Mouse (Mus musculus) heart, postnatal 14 days (tissue): ENCODE measurements around the gene Scgb1b7. TPM values are rescaled to one million over a fixed set of nuclear protein-coding genes. Genes with fewer than 3 reads are reported as not detected.
"Not testable (repeated sequence)": the region's sequence is repeated elsewhere in the genome, so short reads cannot be mapped to it uniquely, and the experiment has no call there.

Experiments
- DNase-seq, 2 experiments: peaks; one replicate each; pipeline ENCODE4 v3.0.0; 2021 to 2022
- intact Hi-C: fragments of 180-260 bp; cut with DNase I; formaldehyde crosslinking; loops from one replicate; pipeline ENCODE4 v1.15.1; 2025
- long read RNA-seq, 2 experiments: library from polyadenylated mRNA; stranded (forward); transcript quantifications; one replicate each; pipeline ENCODE4 v2.0.0; 2021
- total RNA-seq, 2 experiments: library from RNA; stranded (reverse); gene quantifications; 2 replicates each; pipeline ENCODE4 v1.2.3; 2021

Gene Scgb1b7
- total RNA-seq = not detected
- long read RNA-seq, experiment 1 = 0 reads
- long read RNA-seq, experiment 2 = 0 reads

- DNase-seq, intact Hi-C loops: not testable (repeated sequence)
Measured at GRCm38 (mm10) chr7:31712365-31712764, at the start of gene Scgb1b7. Scgb1b7 (plus strand) TSS chr7:31712665.

GRCm38 (mm10) chr7:31705657-31706056, 6.8 kb upstream of the Scgb1b7 start, which contains the start of gene Scgb2b7:
Scgb2b7 (minus strand) TSS chr7:31705757.
- DNase-seq, intact Hi-C loops: not testable (repeated sequence)

Other genes with a start within 250 kb of the Scgb1b7 start
- gene Scgb2b7, start 6.9 kb upstream of the Scgb1b7 start, total RNA-seq = not detected